Mouse (Mus musculus) CD4-positive, CD25-positive, alpha-beta regulatory T cell, adult 4 months (primary cell): ENCODE results near the gene Sesn1. TPM values are rescaled to one million over a fixed set of nuclear protein-coding genes. Genes with fewer than 3 reads are reported as not detected.
A peak's percentile ranks its signal among the peaks of the same experiment; 100 is the strongest.

Experiments used
- ATAC-seq: one replicate; pipeline ENCODE4 v1.8.0; 2017
- polyA plus RNA-seq, 2 experiments: library from polyadenylated mRNA; unstranded; fragments of 100-300 nt; shearing (Covaris generic); gene quantifications; one replicate each; pipeline ENCODE4 v1.2.1; 2017

Gene Sesn1
- polyA plus RNA-seq, 2 experiments from 2014 or later: 117 to 130 TPM

DNA sequence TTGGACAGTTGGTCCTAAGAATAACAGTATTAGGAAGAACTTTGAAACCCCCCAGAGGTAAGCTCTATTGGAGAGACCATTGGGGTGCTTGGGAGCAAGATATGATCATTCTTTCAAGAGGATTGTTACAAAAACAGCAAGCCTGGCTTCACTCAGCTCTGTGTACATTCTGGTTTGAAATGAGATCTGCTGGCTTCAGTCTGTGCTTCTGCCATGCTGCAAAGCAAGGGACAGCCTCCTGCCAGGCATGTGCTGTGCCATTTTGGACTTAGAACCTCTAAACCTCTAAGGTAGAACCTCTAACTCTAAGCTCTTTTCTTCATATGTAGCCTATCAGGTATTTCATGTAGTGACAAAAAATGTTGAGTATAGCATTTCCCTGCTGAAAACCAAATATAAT lies 65.9 kb downstream of the Sesn1 start:
- no peak for ATAC-seq

DNA sequence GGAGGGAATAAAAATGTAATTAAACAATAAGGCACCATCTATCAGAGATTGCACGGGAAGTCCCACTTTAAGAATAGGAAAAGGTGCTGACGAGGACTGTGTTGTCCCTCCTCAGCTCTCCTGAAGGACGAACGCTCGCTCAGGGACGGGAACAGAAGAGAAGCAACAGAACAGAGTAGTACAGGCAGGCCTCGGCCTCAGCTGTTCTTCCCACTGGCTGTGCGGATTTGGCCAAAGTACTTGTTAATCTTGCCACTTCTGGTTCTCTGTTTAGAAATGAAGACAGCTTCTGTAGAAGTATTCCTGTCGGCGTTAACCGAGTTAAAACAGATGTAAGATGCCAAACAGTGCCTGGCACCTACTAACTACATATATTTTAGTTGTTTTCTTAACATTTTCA lies 68.6 kb downstream of the Sesn1 start:
- no peak for ATAC-seq

DNA sequence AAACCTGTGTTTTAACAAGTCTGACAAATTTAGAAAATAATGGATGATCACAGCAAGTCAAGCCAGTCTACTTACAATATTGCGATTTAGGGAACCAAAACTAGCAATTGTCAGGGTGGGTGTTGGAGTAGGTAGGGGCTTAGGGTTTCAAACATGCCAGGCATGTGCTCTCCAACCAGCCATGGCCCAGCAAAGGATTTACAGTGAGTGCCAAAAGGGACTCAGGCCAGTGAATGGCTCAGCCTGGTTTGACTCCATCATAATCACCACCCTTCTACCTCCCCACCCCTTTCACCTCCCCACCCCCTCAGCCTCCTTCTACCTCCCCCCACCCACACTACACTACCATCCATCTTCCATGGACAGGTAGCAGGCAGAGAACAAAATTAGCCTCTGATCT lies 69.9 kb downstream of the Sesn1 start:
- no peak for ATAC-seq

DNA sequence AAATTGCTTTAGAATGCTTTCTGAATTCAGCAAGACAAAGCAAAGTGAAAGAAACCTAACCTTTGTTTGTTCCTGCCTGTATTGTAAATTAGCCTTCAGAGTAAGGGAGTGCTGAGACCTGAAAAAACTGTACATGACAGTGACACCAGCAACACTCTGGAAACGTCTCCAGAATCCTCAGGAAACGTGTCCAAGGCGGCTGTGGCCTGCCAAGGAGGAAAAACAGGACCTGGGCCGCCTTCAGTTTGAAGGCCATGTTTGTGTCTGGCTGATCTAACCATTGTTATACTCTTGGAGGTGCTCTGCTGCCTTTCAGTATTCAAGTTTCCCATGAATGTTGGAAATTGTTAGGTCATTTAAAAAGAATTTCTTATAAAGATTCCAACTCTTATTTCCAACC lies 70.5 kb downstream of the Sesn1 start:
- no peak for ATAC-seq

- peak; percentile 92 for ATAC-seq
Observed at GRCm38 (mm10) chr10:41880777-41881176, 71.0 kb downstream of the Sesn1 start.

- no peak for ATAC-seq
Observed at GRCm38 (mm10) chr10:41881438-41881837, 71.7 kb downstream of the Sesn1 start.

GRCm38 (mm10) chr10:41883741-41884575 lies 74.2 kb downstream of the Sesn1 start:
- ATAC-seq: no peak

DNA sequence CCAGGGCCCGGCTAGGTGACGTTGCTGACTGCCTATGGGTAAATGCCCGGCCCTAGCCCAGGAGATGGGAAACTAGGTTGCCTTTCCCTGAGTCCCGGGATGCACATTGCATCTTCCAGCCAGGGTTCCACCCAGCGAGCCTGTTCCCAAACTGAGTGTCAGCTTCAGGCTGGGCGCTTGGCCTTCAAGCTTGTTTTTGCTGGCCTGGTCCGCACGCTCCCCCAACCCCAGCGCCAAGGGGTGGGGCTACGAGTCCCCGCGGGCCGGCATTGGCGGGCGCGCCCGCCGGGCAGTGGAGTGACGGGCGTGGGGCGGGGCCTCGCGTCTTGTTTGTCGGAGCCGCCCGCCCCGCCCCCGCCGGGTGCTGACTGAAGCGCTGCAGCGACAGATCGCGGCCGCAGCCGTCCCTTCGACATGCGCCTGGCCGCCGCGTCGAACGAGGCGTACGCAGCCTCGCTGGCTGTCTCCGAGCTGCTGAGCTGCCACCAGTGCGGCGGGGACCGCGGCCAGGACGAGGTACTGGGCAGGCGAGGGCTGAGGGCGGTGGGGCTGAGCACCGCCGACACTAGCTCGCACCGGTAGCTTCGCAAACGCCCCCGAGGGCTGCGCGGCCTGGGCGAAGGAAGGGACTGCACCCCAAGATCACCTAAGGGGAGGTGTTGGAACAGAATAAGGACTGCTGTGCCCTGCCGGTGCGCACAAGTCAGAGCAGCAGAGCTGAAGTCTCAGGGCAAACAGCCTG lies 77.5 kb downstream of the Sesn1 start:
- peak; percentile 82 for ATAC-seq

GRCm38 (mm10) chr10:41888365-41888941 lies 78.7 kb downstream of the Sesn1 start:
- peak; percentile 34 for ATAC-seq

DNA sequence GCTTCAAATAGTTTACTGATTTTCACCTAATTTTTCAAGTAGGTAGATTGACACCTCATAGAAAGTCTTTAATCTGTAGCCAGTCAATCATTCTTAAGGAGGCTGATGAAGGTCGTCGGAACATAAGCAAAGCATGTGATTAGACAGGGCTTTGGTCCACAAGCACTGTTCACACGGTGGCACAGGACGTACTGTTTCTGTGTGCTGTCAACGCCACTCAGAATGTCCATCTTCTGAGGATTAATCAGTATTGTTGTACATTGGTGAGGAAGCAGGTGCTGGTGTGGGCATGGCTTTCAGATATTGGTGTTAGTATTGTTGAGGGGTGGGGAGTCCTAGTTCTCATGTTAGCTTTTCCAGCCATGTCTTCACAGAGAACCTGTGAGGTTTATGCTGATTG lies 79.8 kb downstream of the Sesn1 start:
- ATAC-seq: no peak

GRCm38 (mm10) chr10:41890537-41890936 lies 80.8 kb downstream of the Sesn1 start:
- no peak for ATAC-seq

DNA sequence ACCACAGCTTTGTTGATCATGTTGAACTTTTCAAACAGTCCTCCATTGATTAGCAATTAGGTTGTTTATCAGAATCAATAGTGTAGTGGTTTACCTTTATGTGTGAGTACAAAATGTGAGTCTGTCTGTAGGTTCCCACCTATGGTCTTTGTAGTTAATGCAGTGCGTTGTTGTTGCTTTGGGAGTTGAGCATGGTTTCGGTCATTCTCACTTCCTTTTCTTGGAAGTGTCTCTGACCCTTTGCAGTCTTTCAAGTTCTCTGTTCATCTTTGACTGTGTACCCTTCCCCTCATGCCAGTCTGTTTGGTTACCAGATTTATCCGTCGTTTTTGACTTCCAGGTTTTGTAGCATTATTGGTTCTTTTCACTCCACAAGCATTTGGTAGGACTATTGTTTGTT lies 81.6 kb downstream of the Sesn1 start:
- no peak for ATAC-seq

GRCm38 (mm10) chr10:41893433-41894411 lies 84.0 kb downstream of the Sesn1 start:
- ATAC-seq: peak; percentile 50

DNA sequence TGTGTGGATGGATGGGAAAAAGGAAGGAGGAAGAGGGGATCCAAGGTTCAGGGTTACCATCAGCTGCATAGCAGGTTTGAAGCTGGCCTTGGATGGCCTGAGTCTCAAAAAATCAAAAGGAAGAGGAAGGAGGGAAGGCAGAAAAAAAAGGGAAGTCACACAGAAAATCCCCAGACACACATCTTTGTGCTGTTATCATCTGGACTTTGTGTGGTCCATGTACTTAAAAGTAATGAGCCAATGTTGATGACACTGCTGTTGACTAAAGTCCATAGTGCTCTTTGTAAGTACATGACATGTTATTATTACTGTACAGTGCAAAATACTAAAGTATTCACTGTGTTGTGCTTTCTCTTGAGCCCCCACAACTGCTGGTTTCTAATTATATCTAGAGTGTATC lies 86.7 kb downstream of the Sesn1 start:
- ATAC-seq: no peak

DNA sequence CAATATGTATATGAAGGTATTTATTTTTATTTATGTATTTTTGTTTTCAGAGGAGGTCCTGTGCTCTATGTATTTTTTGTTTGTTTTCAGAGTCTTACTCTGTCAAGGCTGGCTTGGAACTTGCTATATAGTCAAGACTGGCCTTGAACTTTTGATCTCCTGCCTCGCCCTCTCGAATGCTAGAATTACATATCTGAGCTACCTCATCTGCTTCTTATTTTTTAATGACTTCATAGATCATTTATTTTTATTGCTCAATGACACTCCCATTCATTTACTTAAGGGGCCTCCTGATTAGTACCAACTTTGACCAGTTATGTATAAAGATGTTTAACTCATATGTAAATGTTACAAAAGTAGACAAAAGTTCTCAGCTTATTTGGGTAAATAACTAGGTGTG lies 87.1 kb downstream of the Sesn1 start:
- ATAC-seq: no peak

DNA sequence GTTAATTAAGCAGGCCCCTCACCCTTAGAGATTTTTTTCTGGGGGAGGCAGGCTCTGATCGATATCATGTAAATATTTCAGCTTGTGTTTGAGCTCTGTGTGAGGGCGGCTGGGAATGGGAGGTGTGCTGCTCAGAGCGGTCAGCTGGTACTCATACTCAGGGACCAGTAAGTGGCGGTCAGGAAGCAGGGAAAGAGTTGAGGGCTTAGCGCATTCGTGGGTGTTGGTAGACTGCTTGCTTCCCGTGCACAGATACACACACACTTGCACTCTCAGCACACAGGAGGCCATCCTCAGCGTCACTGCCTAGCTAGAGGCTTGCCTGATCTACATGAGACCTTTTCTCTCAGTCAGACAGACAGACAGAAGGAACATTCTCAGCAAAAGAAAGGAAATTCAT lies 91.7 kb downstream of the Sesn1 start:
- ATAC-seq: no peak

DNA sequence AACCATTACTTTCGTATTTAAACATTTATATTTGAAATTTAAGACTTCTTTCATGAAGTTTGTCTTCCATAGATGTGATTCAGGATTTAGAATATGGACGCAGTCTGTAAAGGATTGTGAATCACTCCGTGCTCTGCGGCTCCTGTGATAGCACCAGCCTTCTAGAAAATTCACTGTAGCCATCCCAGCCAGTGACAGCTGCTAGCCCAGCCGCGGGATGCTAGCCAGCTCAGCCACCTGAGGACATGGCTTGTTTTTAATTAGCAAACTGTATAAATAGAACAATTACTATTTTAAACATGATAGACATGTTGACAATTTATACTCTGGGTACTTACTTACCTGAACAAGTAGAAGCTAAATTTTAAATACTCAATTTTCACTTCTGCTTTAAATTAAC lies 92.1 kb downstream of the Sesn1 start:
- no peak for ATAC-seq

DNA sequence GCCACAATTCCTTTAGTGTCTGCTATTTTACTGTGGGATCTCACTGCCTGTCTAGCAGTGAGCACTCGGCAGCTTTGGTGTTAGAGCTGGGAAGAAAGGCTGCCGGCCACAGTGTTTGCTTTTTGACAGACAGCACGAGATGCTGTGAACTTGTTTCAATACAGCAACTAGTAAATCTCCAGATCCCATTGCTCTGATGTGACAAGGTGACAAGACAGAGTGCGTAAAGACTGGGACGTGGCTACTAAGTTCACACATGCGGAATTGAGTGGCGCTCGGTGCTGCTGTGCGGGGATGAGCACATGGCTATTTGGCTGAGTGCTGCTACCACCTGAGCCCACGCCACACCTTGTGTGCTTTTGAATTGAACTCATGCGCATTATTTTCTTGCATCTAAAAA lies 97.7 kb downstream of the Sesn1 start:
- ATAC-seq: no peak

DNA sequence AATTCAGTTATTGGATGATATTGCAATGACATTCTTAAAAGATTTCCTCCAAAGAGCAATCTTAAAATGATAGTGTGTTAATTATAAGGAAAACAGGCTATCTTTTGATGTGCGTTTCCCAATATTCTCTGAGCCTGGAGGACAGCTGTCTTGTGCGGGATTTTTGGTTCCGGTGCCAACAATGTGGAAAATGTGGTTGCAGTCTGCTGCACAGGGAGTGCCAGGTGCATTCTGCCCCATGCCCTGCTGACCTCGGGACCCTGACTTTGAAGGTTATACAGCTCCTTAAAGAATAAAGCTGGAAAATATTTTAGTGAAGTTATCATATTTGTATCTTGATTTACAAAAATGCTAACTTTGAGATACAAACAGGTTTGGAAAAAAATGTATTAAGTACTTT lies 98.2 kb downstream of the Sesn1 start:
- no peak for ATAC-seq

DNA sequence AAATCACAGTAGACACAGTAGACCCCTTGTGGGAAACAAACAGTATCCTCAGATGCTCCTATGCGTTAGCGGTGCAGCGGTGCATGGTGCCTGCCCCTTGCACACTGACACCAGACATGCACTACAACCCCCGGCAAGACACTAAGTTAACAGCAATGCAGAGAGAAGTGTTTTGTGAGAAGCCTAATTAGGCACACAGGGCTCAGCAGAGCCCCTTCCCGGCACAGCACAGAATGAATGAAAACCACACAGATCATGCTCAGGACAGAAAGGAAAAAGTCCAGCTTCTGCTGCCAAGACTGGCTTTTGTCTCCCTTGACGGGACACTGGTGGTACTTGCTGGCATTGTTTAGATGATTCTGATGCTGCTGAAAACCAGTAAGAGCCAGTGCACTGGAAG lies 99.2 kb downstream of the Sesn1 start:
- ATAC-seq: no peak

GRCm38 (mm10) chr10:41912290-41912994 lies 102.7 kb downstream of the Sesn1 start:
- no peak for ATAC-seq

DNA sequence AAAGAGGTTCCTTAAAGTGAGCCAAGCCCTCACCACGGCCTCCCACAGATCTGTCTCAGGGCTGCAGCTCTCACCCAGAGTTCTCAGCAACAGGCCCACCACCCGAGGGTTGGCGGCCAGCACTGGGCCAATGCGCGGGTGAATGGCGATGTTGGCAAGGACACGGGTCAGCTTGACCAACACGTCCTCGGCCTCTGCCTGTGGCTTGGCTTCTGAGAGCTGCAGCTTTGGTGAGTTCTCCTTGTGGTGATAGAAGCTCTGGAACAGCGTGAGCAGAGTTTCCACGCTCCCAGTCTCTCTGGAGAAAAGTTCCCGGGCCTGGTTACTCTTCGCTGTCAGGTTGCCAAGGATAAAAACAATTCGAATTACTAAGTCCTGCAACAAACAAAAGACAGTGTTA lies 117.0 kb downstream of the Sesn1 start:
- ATAC-seq: no peak
